ENCODE assay signal across 8 mouse cellular contexts in the genomic region with DNA sequence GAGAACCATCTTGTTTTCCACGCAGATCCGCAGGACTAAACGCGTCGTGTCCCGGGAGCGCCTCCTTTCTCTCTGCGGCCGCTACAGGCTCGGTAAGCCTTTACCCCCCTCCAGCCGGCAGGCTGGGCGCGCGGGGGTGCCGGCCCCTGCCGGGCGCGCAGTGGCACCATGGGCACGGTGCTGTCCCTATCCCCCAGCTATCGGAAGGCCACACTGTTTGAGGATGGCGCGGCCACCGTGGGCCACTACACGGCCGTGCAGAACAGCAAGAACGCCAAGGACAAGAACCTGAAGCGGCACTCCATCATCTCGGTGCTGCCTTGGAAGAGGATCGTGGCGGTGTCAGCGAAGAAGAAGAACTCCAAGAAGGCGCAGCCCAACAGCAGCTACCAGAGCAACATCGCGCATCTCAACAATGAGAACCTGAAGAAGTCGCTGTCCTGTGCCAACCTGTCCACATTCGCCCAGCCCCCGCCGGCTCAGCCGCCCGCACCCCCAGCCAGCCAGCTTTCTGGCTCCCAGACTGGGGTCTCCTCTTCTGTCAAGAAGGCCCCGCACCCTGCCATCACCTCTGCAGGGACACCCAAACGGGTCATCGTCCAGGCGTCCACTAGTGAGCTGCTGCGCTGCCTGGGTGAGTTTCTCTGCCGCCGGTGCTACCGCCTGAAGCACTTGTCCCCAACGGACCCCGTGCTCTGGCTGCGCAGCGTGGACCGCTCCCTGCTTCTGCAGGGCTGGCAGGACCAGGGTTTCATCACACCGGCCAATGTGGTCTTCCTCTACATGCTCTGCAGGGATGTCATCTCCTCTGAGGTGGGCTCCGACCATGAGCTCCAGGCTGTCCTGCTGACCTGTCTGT. TPM values are rescaled to one million over a fixed set of nuclear protein-coding genes. Genes with fewer than 3 reads are reported as not detected.
DNase-seq lines count a peak whose midpoint lies in the region; ATAC-seq and TF ChIP-seq lines count a peak whose summit lies in the region.

No protein-coding gene starts in this region.

- no peak for DNase-seq in heart, postnatal 36 days
- peak; percentile 52 for DNase-seq in R1 (ENCODE audit: low read depth, low spot score)
- DNase-seq in embryonic facial prominence, embryonic 14.5 days (ENCODE audit: low spot score) = no peak
- peak; percentile 49 for DNase-seq in thymus, postnatal 14 days
- no peak for DNase-seq in left cerebral cortex, adult 11 months (ENCODE audit: low spot score)

- ATAC-seq in heart, embryonic 12.5 days (ENCODE audit: insufficient number of reproducible peaks, low FRiP score) = 0 out of 2 replicates have a peak, but pooled peaks have one; percentile 10
- ATAC-seq in embryonic facial prominence, embryonic 14.5 days (ENCODE audit: low read depth) = peak; percentile 4; the same call in 1 of the 2 replicates
- no peak for ATAC-seq in intestine, postnatal 0 days
- ATAC-seq in megakaryocyte, adult 5-6 weeks (ENCODE audit: poor library complexity, severe bottlenecking) = peak; percentile 8; the same call in 1 of the 2 replicates

- WGBS in heart, embryonic 12.5 days = 21% methylated on average over 47 of the region's 55 CpGs
- 12% methylated on average over 30 of the region's 55 CpGs for WGBS in embryonic facial prominence, embryonic 14.5 days
- 18% methylated on average over 50 of the region's 55 CpGs for WGBS in intestine, postnatal 0 days

- H3K9me3 ChIP-seq in heart, embryonic 12.5 days (replicated peaks) = no peaks in the 10 kb centered on the region
- no peaks in the 10 kb centered on the region for H3K9me3 ChIP-seq in embryonic facial prominence, embryonic 14.5 days (ENCODE audit: control insufficient read depth, low read length)
- H3K9me3 ChIP-seq in intestine, postnatal 0 days (ENCODE audit: control insufficient read depth) = no peaks in the 10 kb centered on the region

- peak overlapping the region; percentile 59 for H3K9ac ChIP-seq in heart, embryonic 12.5 days
- peak overlapping the region; percentile 75 for H3K9ac ChIP-seq in embryonic facial prominence, embryonic 14.5 days (ENCODE audit: low read depth, low read length)
- peak overlapping the region; percentile 43 for H3K9ac ChIP-seq in intestine, postnatal 0 days (ENCODE audit: low read depth, low read length)

- peaks cover 18% of the 10 kb centered on the region for H3K27me3 ChIP-seq in heart, embryonic 12.5 days (replicated peaks)
- H3K27me3 ChIP-seq in embryonic facial prominence, embryonic 14.5 days (replicated peaks; ENCODE audit: control insufficient read depth, insufficient read depth, low read length) = no peaks in the 10 kb centered on the region
- peaks cover 4% of the 10 kb centered on the region; the same call in 1 of the 2 replicates for H3K27me3 ChIP-seq in intestine, postnatal 0 days (replicated peaks; ENCODE audit: control insufficient read depth, insufficient read depth, low read length)

- peak overlapping the region; percentile 93 for H3K4me2 ChIP-seq in heart, embryonic 12.5 days
- H3K4me2 ChIP-seq in embryonic facial prominence, embryonic 14.5 days (ENCODE audit: low read depth, low read length) = peak overlapping the region; percentile 95
- peak overlapping the region; percentile 100 for H3K4me2 ChIP-seq in intestine, postnatal 0 days (replicated peaks; ENCODE audit: low read depth)

- peaks cover 17% of the 10 kb centered on the region for H3K36me3 ChIP-seq in heart, embryonic 12.5 days
- H3K36me3 ChIP-seq in embryonic facial prominence, embryonic 14.5 days (ENCODE audit: control insufficient read depth, insufficient read depth, low read length) = peaks cover 20% of the 10 kb centered on the region; the same call in 1 of the 2 replicates
- H3K36me3 ChIP-seq in intestine, postnatal 0 days (ENCODE audit: control insufficient read depth, insufficient read depth) = peaks cover 8% of the 10 kb centered on the region; the same call in 1 of the 2 replicates

- peak; percentile 18; the same call in 1 of the 2 replicates for TF ChIP-seq CTCF in intestine, postnatal 0 days (IDR thresholded peaks at IDR 0.05; ENCODE audit: low read depth)

- peaks cover 9% of the 10 kb centered on the region for H3K4me1 ChIP-seq in heart, embryonic 12.5 days (replicated peaks)
- peaks cover 20% of the 10 kb centered on the region for H3K4me1 ChIP-seq in embryonic facial prominence, embryonic 14.5 days (ENCODE audit: control insufficient read depth, insufficient read depth, low read length)
- no peaks in the 10 kb centered on the region for H3K4me1 ChIP-seq in intestine, postnatal 0 days (replicated peaks; ENCODE audit: control insufficient read depth, insufficient read depth, low read length)

- peak overlapping the region; percentile 64 for H3K4me3 ChIP-seq in heart, embryonic 12.5 days
- H3K4me3 ChIP-seq in embryonic facial prominence, embryonic 14.5 days (ENCODE audit: low read depth, low read length) = peak overlapping the region; percentile 80
- peak overlapping the region; percentile 68 for H3K4me3 ChIP-seq in intestine, postnatal 0 days (ENCODE audit: low read depth, low read length)

- peak overlapping the region; percentile 17; the same call in 1 of the 2 replicates for H3K27ac ChIP-seq in heart, embryonic 12.5 days (ENCODE audit: poor library complexity, severe bottlenecking)
- H3K27ac ChIP-seq in embryonic facial prominence, embryonic 14.5 days (replicated peaks; ENCODE audit: low read depth, low read length) = peak overlapping the region; percentile 82
- no peak overlapping the region for H3K27ac ChIP-seq in intestine, postnatal 0 days (ENCODE audit: low read depth, low read length)

- intact Hi-C loops in heart, postnatal 36 days (cut with DNase I) = loop anchor here (2.0 to 5.0 kb wide), 3 partner anchors 45 to 195 kb away; no protein-coding TSS in a partner anchor

RNA-seq across cellular contexts. Expression of a gene that starts 0.7 kb away (rescaled TPM):
- polyA plus RNA-seq in heart, embryonic 12.5 days (2016; fragmentation: Nextera tagmentation; extraction: Ambion mirVana) = 0.50 and 0.56 TPM in 2 replicates
- 1 to 10 TPM; 1.2 to 1.5 TPM for total RNA-seq in heart, postnatal 36 days (2021)
- polyA plus RNA-seq in embryonic facial prominence, embryonic 14.5 days (2014; fragmentation: Nextera tagmentation; extraction: Ambion mirVana) = 4.9 and 5.1 TPM in 2 replicates
- polyA plus RNA-seq in intestine, postnatal 0 days (2015; fragmentation: Nextera tagmentation; extraction: Ambion mirVana) = 0.61 and 0.64 TPM in 2 replicates
- 2.0 and 3.2 TPM in 2 replicates for total RNA-seq in megakaryocyte, adult 5-6 weeks (2015)
- total RNA-seq in megakaryocyte, adult 5-6 weeks (2017) = 3.3 and 4.5 TPM in 2 replicates

RNA-seq across cellular contexts. Expression of a gene that starts 49.2 kb away (rescaled TPM):
- 213 and 214 TPM in 2 replicates for polyA plus RNA-seq in heart, embryonic 12.5 days (2016; fragmentation: Nextera tagmentation; extraction: Ambion mirVana)
- 100 to 1,000 TPM; 114 to 128 TPM for total RNA-seq in heart, postnatal 36 days (2021)
- 264 and 294 TPM in 2 replicates for polyA plus RNA-seq in embryonic facial prominence, embryonic 14.5 days (2014; fragmentation: Nextera tagmentation; extraction: Ambion mirVana)
- polyA plus RNA-seq in intestine, postnatal 0 days (2015; fragmentation: Nextera tagmentation; extraction: Ambion mirVana) = 156 and 171 TPM in 2 replicates
- total RNA-seq in megakaryocyte, adult 5-6 weeks (2015) = 62.0 and 67.1 TPM in 2 replicates
- 38.8 and 73.4 TPM in 2 replicates for total RNA-seq in megakaryocyte, adult 5-6 weeks (2017)

Comparison
In these comparisons a context has a peak if more than half of its experiments do, and no peak if none do; other contexts are left out.
1. DNase-seq: peak in R1 (single experiment) and thymus, postnatal 14 days (single experiment); none in heart, postnatal 36 days (0 of 2), embryonic facial prominence, embryonic 14.5 days (single experiment) and left cerebral cortex, adult 11 months (single experiment).
2. Peak in every context shown above with its lines, with median percentiles within 50 percentile points of each other: H3K4me2 ChIP-seq, H3K4me3 ChIP-seq and H3K9ac ChIP-seq.